Mouse (Mus musculus) thymus, postnatal 0 days (tissue): Measurements from ENCODE around the gene Aloxe3. TPM values are rescaled to one million over a fixed set of nuclear protein-coding genes. Genes with fewer than 3 reads are reported as not detected.

Experiments
- DNase-seq: peaks from one replicate; pipeline ENCODE4 v3.0.0-alpha.2; 2015; ENCODE audit warnings: low spot score
- polyA plus RNA-seq: library from polyadenylated mRNA; unstranded; fragments of >200 nt; fragmentation: Nextera tagmentation; extraction: Ambion mirVana; gene quantifications from 2 replicates; pipeline ENCODE4 v1.2.1, GENCODE M21; 2015

Aloxe3 gene
- polyA plus RNA-seq, 1 experiment from 2014 or later: 0.62 TPM

GRCm38 (mm10) chr11:69106842-69107241 is 18.9 kb upstream of the Aloxe3 start:
- DNase-seq: no peak

- DNase-seq: no peak
Observed at GRCm38 (mm10) chr11:69107676-69108075, 18.0 kb upstream of the Aloxe3 start.

GRCm38 (mm10) chr11:69108223-69108622 is 17.5 kb upstream of the Aloxe3 start:
- no peak for DNase-seq

DNA sequence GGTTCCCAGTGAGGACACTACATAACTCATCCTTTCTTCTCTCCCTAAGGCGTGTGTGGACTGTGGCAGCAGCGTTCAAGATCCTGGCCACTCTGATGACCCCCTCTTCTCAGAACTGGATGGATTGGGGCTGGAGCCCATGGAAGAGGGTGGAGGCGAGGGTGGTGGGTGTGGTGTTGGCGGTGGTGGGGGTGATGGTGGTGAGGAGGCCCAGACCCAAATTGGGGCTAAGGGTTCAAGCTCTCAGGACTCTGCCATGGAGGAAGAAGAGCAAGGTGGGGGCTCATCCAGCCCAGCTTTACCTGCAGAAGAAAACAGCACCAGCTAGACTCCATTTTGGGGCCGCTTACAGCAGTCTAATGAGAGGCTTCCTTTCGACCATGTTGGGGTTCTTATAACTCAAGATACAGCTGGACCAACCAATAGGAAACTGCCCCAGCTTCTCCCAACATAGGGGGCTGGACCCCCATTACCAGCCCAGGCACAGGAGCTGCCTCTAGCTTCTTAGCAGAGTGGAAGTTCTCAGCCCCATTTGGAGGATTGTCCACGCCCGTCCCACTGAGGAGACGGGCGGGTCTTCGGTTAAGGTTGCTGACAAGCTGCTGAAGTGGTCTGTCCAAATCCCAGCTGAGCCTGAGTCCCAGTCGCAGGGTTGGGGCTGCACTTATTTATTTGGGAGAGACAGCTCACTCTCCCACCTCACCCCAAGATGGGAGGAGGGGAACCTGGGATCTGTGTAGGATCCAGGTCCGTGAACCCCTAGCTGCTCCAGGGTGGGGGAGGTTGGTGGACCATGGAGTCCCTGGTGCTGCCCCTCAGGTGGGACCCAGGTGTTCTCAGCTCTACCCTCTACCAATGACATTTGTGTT is 16.4 kb upstream of the Aloxe3 start:
- DNase-seq: no peak

GRCm38 (mm10) chr11:69110319-69111046 is 15.2 kb upstream of the Aloxe3 start:
- DNase-seq: peak; percentile 87

DNA sequence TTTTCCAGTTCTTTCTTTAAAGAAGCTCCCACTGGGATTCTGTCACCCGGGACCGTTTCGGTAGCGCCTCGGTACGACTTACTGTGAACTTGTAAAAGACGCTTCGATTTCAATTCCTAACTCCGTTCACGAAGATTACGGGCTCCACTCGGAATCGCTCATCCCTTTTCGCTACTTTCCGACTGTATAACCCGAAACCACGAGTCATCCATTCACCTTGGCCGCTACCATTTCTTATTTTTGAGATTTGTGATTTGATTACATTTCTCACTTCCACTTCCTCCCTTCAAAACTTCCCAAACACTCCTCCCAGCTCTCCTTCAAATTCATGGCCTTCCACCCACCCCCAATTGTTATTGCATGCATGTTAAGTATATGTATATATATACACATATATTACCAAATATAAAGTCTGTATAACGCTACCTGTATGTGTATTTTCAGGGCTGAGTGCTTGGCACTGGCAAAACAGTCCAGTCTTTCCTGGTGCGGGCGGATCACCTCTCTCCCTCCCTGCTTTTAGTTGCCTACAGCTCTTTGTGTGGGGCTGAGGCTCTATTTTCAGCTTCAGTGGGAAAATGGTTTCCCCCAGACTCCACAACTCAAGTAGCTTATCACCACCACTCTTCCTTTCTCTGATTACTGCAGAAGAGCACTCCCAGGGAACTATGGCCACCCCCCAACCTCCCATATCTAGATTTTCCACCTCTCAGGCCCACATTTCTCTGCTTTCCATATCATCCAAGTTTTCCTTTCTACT is 14.5 kb upstream of the Aloxe3 start:
- no peak for DNase-seq

- DNase-seq: no peak
Observed at GRCm38 (mm10) chr11:69111865-69112264, 13.8 kb upstream of the Aloxe3 start.

DNA sequence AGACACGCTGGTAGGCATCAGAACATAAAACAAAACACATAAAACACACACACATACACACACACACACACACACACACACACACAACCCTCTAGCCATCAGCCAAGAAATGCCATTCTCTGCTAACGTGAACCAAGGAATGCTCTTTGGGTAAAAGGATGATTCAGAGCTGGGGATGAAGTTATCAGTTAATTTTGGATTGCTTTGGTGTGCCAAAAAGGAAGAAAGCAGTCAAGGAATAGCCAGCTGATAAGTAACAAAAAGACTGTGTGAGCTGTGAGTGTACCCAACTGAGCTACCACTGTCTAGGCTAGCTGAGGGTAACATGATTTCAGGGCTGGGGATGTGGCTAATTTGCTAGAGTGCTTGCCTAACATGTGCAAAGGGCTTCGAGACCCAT is 11.7 kb upstream of the Aloxe3 start:
- DNase-seq: no peak

DNA sequence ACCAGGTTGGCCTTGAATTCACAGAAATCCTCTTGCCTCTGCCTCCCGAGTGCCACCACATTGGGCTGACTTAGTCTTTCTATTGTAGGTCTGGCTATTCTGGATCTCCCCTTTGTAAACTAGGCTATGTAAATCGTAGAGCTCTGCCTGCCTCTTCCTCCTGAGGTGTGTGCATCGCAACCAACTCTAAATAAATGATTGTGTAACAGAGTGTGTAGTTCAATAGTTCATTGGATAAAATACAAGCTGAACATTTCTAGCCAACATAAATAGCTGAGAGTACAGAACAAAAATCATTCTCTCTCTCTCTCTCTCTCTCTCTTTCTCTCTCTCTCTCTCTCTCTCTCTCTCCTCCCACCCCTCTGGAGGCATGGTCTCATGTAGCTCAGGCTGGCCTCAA is 11.1 kb upstream of the Aloxe3 start:
- no peak for DNase-seq

GRCm38 (mm10) chr11:69116843-69117242 is 8.9 kb upstream of the Aloxe3 start:
- no peak for DNase-seq

DNA sequence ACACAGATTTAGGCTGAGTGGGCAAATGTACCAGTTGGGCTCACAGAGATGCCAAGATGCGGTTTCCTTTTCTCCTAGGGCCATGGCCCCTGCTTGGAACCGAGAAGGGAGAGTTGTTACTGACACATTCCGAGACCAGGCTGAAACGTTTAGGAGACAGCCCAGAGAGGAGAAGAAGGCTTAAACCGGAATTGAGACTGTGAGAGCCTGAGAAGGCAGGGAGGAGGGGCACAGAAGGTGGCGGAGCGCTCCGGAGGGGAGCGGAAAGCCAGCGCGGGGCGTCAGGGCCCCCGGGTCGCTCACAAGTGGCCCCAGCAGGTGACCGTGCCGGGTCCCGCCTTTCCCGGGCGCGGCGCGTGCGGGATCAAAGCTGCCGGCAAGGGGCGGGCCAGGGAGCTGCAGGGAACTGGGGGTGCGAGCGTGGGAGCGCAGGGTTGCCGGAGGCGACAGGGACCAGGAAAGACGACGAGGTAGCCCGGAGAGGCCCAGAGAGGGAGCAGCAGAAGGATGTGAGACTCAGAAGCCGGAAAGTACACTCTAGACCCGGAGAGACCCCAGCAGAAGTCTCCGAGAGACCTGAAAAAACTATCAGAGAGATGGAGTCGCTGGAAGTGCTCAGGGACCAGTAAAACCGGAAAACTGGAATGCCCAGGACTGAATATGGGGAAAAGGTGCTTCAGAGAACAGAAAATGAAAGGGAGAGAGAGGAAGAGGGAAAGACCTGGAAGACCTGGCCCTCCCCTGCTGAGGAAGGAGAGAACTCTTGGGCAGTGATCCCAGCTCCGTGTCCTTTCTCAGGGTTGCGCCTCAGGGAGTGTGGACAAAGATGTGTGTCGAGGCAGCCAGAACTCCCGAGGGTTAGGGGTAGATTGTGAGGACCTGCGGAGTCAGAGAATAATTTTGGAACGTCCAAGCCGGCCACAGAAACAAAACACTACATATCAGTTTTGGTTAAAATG is 7.7 kb upstream of the Aloxe3 start:
- peak; percentile 76 for DNase-seq

GRCm38 (mm10) chr11:69118765-69119164 is 6.9 kb upstream of the Aloxe3 start:
- peak; percentile 90 for DNase-seq

DNA sequence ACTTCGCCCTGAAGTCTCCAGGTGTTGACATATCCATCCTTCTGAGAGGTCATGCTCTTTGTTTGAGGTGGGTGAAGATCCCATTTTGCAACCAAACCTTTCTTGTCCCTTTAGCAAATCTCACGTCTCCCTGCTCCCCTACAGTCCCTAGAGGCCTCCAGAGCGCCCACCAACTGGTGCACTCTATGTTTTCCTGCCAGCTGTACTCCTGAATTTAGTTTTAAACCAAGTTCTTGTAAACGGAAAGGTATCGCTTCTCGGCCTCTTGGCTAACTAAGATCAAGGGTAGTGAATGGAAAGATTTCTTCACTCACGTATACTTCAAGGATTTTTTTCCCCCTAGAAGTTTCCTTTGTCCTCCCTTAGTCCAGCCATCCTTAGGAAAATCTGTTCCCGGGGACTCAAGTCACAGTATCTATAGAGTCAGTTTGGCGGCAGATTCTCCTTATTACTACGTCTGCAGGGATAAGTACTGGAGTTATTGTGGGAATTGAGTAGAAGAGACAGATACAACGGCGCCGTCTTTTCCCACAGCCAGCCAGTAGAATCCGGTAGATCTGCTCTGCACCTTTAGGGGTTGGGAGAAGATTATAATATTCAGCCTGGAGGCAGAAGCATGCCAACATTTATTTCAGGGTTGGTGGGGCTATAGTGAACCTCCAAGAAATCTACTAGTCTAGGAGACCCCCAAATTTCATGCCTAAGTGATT is 6.1 kb upstream of the Aloxe3 start:
- DNase-seq: no peak

DNA sequence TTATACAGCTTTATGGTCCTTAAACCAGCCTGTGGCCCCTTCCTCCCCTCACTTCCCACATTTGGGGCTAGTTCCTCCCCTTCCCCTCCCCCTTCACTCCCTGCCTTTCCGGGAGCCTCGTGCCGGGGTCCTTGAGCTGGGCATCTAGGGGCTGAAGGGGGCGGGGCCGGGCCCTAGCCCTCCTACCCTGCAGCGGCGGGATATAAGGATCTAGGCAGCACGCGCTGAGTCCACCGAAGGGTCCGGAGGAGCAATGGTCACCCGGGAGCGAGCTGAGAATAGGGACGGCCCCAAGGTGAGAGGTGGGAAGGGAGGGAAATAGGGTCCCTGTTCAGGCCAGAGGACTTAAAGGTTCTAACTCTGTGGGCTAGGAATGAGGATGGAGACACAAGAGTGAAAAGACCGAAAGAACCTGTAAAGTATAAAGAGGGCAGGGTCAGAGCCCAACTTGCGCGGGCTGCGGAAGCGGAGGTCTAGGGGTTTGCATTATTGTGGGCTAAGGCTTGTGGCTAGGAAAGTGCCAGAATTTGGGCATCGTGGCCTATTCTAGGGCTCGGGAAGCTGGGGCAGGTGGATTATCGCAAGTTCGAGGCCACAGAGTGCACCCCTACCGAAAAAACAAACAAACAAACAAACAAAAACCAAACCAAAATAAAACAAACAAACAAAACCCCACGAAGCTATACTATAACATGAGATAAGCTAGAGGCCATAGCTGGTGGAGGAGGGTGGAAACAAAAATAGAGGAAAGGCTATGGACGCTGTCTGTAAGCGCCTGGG is 5.3 kb upstream of the Aloxe3 start, which contains the start of gene Hes7:
Gene Hes7 (plus strand): TSS at position 184 of the 780 bp plus-strand sequence.
- DNase-seq: no peak

- DNase-seq: no peak
Observed at GRCm38 (mm10) chr11:69121001-69121740, 4.5 kb upstream of the Aloxe3 start.

DNA sequence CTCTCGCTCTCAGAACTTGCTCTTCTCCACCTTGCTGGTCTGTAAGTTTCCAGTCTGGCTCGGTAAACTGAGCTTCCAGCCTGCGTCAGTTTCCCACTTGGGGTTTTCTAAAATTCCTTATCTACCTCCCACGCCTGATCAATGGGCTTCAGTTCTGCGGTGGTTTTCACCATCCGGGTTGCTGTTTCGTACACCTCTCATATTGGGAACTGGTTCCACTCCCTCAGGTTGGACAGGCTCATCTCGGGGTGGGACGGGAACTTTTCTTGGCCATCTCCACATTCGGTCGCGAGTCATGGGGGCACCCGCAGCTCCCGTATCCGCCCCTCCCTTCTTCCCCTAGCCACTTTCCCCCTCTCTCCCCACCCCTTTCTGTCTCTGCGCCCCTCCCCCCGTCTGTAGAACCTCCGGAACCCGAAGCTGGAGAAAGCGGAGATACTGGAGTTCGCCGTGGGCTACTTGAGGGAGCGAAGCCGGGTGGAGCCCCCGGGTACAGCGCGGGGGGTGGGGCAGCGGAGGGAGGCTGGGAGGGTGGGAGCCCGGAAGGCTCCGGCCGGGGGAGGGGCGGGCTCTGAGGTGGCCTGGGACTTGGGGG is 3.9 kb upstream of the Aloxe3 start:
- DNase-seq: peak; percentile 33

DNA sequence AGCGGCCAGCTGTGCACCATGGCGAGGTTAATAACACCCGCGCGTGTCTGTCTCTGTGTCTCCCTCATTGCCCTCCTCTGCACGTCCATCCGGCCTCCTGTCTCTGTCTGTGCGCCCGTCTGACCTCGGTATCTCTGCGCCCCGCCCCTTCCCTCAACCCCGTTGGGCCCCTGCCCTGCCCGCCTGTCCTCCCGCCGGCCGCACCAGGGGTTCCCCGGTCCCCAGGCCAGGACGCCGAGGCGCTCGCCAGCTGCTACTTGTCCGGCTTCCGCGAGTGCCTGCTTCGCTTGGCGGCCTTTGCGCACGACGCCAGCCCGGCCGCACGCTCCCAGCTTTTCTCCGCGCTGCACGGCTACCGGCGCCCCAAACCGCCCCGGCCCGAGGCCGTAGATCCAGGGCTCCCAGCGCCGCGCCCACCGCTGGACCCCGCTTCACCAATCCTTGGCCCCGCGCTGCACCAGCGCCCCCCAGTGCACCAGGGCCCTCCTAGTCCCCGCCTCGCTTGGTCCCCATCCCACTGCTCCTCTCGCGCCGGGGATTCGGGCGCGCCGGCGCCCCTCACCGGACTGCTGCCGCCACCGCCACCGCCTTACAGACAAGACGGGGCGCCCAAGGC is 3.3 kb upstream of the Aloxe3 start, which contains the start of gene 9130213A22Rik:
Gene 9130213A22Rik (minus strand): TSS at position 254 of the 616 bp plus-strand sequence.
- peak; percentile 74 for DNase-seq
